Mouse (Mus musculus) ovary, postnatal 36 days (tissue): ENCODE data around the gene Fbxo34.
"Not testable (repeated sequence)": the region's sequence is repeated elsewhere in the genome, so short reads cannot be mapped to it uniquely, and the experiment has no call there.

Experiments
- DNase-seq: peaks from one replicate; pipeline ENCODE4 v3.0.0; 2022; ENCODE audit warnings: low spot score, mixed read lengths

Fbxo34 gene

GRCm38 (mm10) chr14:47518619-47519018 lies 68.4 kb downstream of the Fbxo34 start:
- no peak for DNase-seq

GRCm38 (mm10) chr14:47520751-47521449 lies 70.7 kb downstream of the Fbxo34 start:
- DNase-seq: no peak

GRCm38 (mm10) chr14:47521609-47522008 lies 71.4 kb downstream of the Fbxo34 start:
- DNase-seq: no peak

GRCm38 (mm10) chr14:47522301-47522700 lies 72.1 kb downstream of the Fbxo34 start:
- no peak for DNase-seq

- no peak for DNase-seq
Observed at GRCm38 (mm10) chr14:47525374-47525773, 75.2 kb downstream of the Fbxo34 start.

- DNase-seq: no peak
Observed at GRCm38 (mm10) chr14:47525861-47526260, 75.6 kb downstream of the Fbxo34 start.

GRCm38 (mm10) chr14:47527833-47528232 lies 77.6 kb downstream of the Fbxo34 start:
- no peak for DNase-seq

GRCm38 (mm10) chr14:47528293-47528692 lies 78.1 kb downstream of the Fbxo34 start:
- no peak for DNase-seq

GRCm38 (mm10) chr14:47529019-47529418 lies 78.8 kb downstream of the Fbxo34 start:
- DNase-seq: peak; percentile 45

GRCm38 (mm10) chr14:47529592-47529991 lies 79.4 kb downstream of the Fbxo34 start:
- DNase-seq: not testable (repeated sequence)

- no peak for DNase-seq
Observed at GRCm38 (mm10) chr14:47532496-47532895, 82.3 kb downstream of the Fbxo34 start.

GRCm38 (mm10) chr14:47533365-47534175 lies 83.3 kb downstream of the Fbxo34 start:
- peak; percentile 60 for DNase-seq

- DNase-seq: no peak
Observed at GRCm38 (mm10) chr14:47534176-47534525, 83.9 kb downstream of the Fbxo34 start.

- DNase-seq: no peak
Observed at GRCm38 (mm10) chr14:47535096-47535495, 84.9 kb downstream of the Fbxo34 start.

- DNase-seq: no peak
Observed at GRCm38 (mm10) chr14:47541325-47541948, 91.2 kb downstream of the Fbxo34 start.

GRCm38 (mm10) chr14:47542283-47542682 lies 92.1 kb downstream of the Fbxo34 start:
- DNase-seq: no peak

- no peak for DNase-seq
Observed at GRCm38 (mm10) chr14:47544286-47544685, 94.1 kb downstream of the Fbxo34 start.

GRCm38 (mm10) chr14:47544877-47545276 lies 94.7 kb downstream of the Fbxo34 start:
- no peak for DNase-seq

GRCm38 (mm10) chr14:47551668-47552067 lies 101.4 kb downstream of the Fbxo34 start:
- DNase-seq: no peak

GRCm38 (mm10) chr14:47553380-47553779 lies 103.2 kb downstream of the Fbxo34 start:
- DNase-seq: no peak

- no peak for DNase-seq
Observed at GRCm38 (mm10) chr14:47554236-47554635, 104.0 kb downstream of the Fbxo34 start.

GRCm38 (mm10) chr14:47555225-47555624 lies 105.0 kb downstream of the Fbxo34 start:
- DNase-seq: no peak

- DNase-seq: no peak
Observed at GRCm38 (mm10) chr14:47560714-47561113, 110.5 kb downstream of the Fbxo34 start.
